Mouse (Mus musculus) stomach, embryonic 14.5 days (tissue): Measurements from ENCODE around the gene Dmkn. TPM values are rescaled to one million over a fixed set of nuclear protein-coding genes. Genes with fewer than 3 reads are reported as not detected.
A peak's percentile ranks its signal among the peaks of the same experiment; 100 is the strongest.

ENCODE experiments used
- ATAC-seq: fragments of 200-750 bp; cut with Nextera tagmentation; 2 replicates; pipeline ENCODE4 v1.8.0; 2017; ENCODE audit warnings: low read depth, moderate TSS enrichment; ENCODE audit not compliant: insufficient number of reproducible peaks, insufficient read depth, low FRiP score
- H3K27ac ChIP-seq: fragments of 300-500 bp; sonication (generic); 2 replicates; pipeline ENCODE4 v1.5.1; 2014; ENCODE audit warnings: mild to moderate bottlenecking, low read length, moderate library complexity, mixed read lengths
- H3K27me3 ChIP-seq: fragments of 300-500 bp; sonication (generic); 2 replicates; pipeline ENCODE4 v1.6.1; 2014; ENCODE audit warnings: low read length, control low read depth, mixed read lengths; ENCODE audit not compliant: control insufficient read depth, insufficient read depth
- H3K36me3 ChIP-seq: fragments of 300-500 bp; sonication (generic); 2 replicates; pipeline ENCODE4 v1.6.1; 2014; ENCODE audit warnings: mild to moderate bottlenecking, control low read depth, low read length, moderate library complexity, mixed read lengths; ENCODE audit not compliant: control insufficient read depth, insufficient read depth
- H3K4me1 ChIP-seq: fragments of 300-500 bp; sonication (generic); 2 replicates; pipeline ENCODE4 v1.6.1; 2014; ENCODE audit warnings: low read length, control low read depth, mixed read lengths; ENCODE audit not compliant: control insufficient read depth, insufficient read depth
- H3K4me2 ChIP-seq: fragments of 300-500 bp; sonication (generic); replicated peaks from 2 replicates; pipeline ENCODE4 v1.6.1; 2014; ENCODE audit warnings: low read depth, low read length, control low read depth
- H3K4me3 ChIP-seq: fragments of 300-500 bp; sonication (generic); 2 replicates; pipeline ENCODE4 v1.5.1; 2014; ENCODE audit warnings: low read depth, low read length, control low read depth
- H3K9ac ChIP-seq: fragments of 300-500 bp; sonication (generic); replicated peaks from 2 replicates; pipeline ENCODE4 v1.6.1; 2014; ENCODE audit warnings: low read depth, mild to moderate bottlenecking, control low read depth, low read length, moderate library complexity, mixed read lengths
- H3K9me3 ChIP-seq: fragments of 300-500 bp; sonication (generic); 2 replicates; pipeline ENCODE4 v1.6.1; 2016; ENCODE audit warnings: low read depth, low read length, control low read depth; ENCODE audit not compliant: control insufficient read depth
- WGBS: fragments of 180-500 bp; shearing (Covaris S2); extraction: QIAGEN DNeasy Blood & Tissue Kit; methylation state at CpG from one replicate; pipeline ENCODE4 v1.1.7; 2014; 5-methylcytosine and 5-hydroxymethylcytosine counted together
- polyA plus RNA-seq: library from polyadenylated mRNA; unstranded; fragments of >200 nt; fragmentation: Nextera tagmentation; extraction: Ambion mirVana; gene quantifications from 2 replicates; pipeline ENCODE4 v1.2.1, GENCODE M21; 2014

The Dmkn gene
- 5.9 and 14.6 TPM in 2 replicates for polyA plus RNA-seq

- no peak for ATAC-seq
Measured at GRCm38 (mm10) chr7:30763456-30763855, at the start of gene Dmkn. Dmkn (plus strand) TSS chr7:30763756.

GRCm38 (mm10) chr7:30717006-30717715 lies 46.4 kb upstream of the Dmkn start:
- no peaks in the 10 kb centered on the region for H3K27me3 ChIP-seq
- 3% methylated on average over 43 of the region's 43 CpGs for WGBS
- H3K27ac ChIP-seq = no peak overlapping the region
- H3K9me3 ChIP-seq = no peaks in the 10 kb centered on the region
- H3K4me2 ChIP-seq = peak overlapping the region; percentile 68
- peaks cover 3% of the 10 kb centered on the region; the same call in 1 of the 2 replicates for H3K4me1 ChIP-seq
- ATAC-seq = peak; percentile 98
- no peak overlapping the region for H3K9ac ChIP-seq
- no peaks in the 10 kb centered on the region for H3K36me3 ChIP-seq
- H3K4me3 ChIP-seq = peak overlapping the region; percentile 29

More at GRCm38 (mm10) chr7:30763456-30763855, at the start of gene Dmkn:
- H3K4me2 ChIP-seq = no peak within 1 kb of the TSS
- no peaks in the 10 kb centered on the region for H3K36me3 ChIP-seq
- H3K9me3 ChIP-seq = no peaks in the 10 kb centered on the region
- no peaks in the 10 kb centered on the region for H3K27me3 ChIP-seq
- no peaks in the 10 kb centered on the region for H3K4me1 ChIP-seq
- H3K27ac ChIP-seq = no peak within 1 kb of the TSS
- no peak within 1 kb of the TSS for H3K4me3 ChIP-seq
- 52% methylated on average over 5 of the region's 5 CpGs for WGBS
- no peak within 1 kb of the TSS for H3K9ac ChIP-seq

DNA sequence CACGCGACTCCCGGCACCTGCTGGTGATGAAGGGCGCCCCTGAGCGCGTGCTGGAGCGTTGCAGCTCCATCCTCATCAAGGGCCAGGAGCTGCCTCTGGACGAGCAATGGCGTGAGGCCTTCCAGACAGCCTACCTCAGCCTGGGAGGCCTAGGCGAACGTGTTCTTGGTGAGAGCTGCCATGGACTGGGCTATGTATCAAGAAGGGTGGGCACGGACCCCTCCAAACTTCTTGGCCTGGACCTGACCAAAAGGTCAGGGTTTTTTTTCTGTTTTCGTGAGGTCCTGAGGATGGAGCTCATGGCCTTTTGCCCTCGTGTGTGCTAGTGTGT lies 45.9 kb upstream of the Dmkn start:
- Histone ChIP-seq H3K36me3 (no peaks in the 10 kb centered on the region), H3K4me2 (peak overlapping the region; percentile 68), H3K9me3 (no peaks in the 10 kb centered on the region), H3K27ac (no peak overlapping the region), H3K4me1 (peaks cover 3% of the 10 kb centered on the region; the same call in 1 of the 2 replicates), H3K9ac (no peak overlapping the region), H3K27me3 (no peaks in the 10 kb centered on the region), H3K4me3 (peak overlapping the region; percentile 29; the same call in 1 of the 2 replicates)
- WGBS = 12% methylated on average over 14 of the region's 14 CpGs
- no peak for ATAC-seq

DNA sequence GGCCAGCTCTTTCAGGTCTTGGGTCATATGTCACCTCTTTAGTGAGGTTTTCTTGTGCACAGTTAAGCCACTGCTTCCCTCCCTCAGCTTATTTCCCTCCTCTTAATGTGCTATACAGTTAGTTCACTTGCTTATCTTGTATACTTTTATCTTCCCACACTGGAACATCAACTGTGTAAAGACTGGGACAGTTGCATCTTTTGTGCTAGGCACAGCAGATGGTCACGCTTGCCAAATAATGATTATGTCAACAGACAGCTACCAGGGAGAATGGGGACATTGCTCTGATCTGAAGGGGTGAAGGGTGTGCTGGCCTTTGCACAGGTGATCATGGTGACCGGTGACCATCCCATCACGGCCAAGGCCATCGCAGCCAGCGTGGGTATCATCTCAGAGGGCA lies 43.9 kb upstream of the Dmkn start:
- H3K27ac ChIP-seq = no peak overlapping the region
- no peaks in the 10 kb centered on the region for H3K9me3 ChIP-seq
- no peak overlapping the region for H3K9ac ChIP-seq
- ATAC-seq = no peak
- no peaks in the 10 kb centered on the region for H3K27me3 ChIP-seq
- no peaks in the 10 kb centered on the region for H3K36me3 ChIP-seq
- no peak overlapping the region for H3K4me2 ChIP-seq
- 91% methylated on average over 5 of the region's 5 CpGs for WGBS
- no peak overlapping the region for H3K4me3 ChIP-seq
- peaks cover 3% of the 10 kb centered on the region; the same call in 1 of the 2 replicates for H3K4me1 ChIP-seq

DNA sequence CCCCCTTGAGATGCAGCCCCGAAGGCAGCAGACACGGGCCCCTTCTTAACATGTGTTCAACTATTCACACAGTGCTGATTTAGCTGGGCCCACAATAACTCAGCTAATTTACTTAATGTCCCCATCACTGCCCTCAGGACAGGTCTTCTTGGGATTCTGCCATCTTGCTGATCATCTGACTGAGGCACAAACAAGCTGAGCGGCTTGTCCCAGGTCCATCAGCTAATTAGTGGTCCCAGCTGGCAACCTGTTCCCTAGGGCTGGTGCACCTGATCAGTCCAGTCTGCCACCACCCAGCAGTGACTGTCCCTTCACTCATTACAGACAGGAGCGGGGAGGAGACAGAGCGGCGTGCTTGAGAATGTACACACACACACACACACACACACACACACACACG lies 42.3 kb upstream of the Dmkn start:
- Histone ChIP-seq H3K27me3 (no peaks in the 10 kb centered on the region), H3K4me2 (no peak overlapping the region), H3K4me1 (peaks cover 3% of the 10 kb centered on the region; the same call in 1 of the 2 replicates), H3K4me3 (no peak overlapping the region), H3K9me3 (no peaks in the 10 kb centered on the region), H3K9ac (no peak overlapping the region), H3K27ac (no peak overlapping the region), H3K36me3 (no peaks in the 10 kb centered on the region; the same call in 1 of the 2 replicates)
- 80% methylated on average over 7 of the region's 7 CpGs for WGBS
- ATAC-seq = no peak

GRCm38 (mm10) chr7:30723274-30723953 lies 40.1 kb upstream of the Dmkn start:
- H3K9ac ChIP-seq = no peak overlapping the region
- 65% methylated on average over 6 of the region's 6 CpGs for WGBS
- H3K4me2 ChIP-seq = no peak overlapping the region

DNA sequence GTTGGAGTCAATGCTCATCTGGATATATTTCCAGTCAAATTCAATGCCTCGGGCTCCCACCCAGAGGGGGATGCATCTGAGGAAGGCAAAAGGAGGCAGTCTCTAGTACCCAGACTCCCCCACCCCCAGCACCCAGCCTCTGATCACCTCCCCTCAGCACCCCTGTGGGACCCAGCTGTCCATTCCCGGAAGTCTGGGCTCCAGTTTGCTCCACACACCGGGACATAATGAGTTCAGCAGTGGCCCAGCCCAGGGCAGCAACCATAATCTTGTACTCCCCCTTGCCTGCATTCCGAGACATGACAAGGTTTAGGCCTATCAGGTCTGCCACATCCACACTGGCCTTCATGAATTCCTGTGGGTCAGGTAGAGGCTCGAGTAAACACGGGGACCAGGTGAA lies 35.3 kb upstream of the Dmkn start:
- Histone ChIP-seq H3K4me3 (peak overlapping the region; percentile 72), H3K9ac (peak overlapping the region; percentile 75), H3K27ac (no peak overlapping the region), H3K4me1 (peaks cover 7% of the 10 kb centered on the region), H3K36me3 (peaks cover 5% of the 10 kb centered on the region; the same call in 1 of the 2 replicates), H3K27me3 (no peaks in the 10 kb centered on the region), H3K9me3 (no peaks in the 10 kb centered on the region), H3K4me2 (peak overlapping the region; percentile 82)
- WGBS = 78% methylated on average over 6 of the region's 6 CpGs
- no peak for ATAC-seq

More at GRCm38 (mm10) chr7:30723274-30723953, 40.1 kb upstream of the Dmkn start:
- Histone ChIP-seq H3K36me3 (no peaks in the 10 kb centered on the region; the same call in 1 of the 2 replicates), H3K4me1 (peaks cover 3% of the 10 kb centered on the region), H3K27ac (no peak overlapping the region), H3K9me3 (no peaks in the 10 kb centered on the region), H3K27me3 (no peaks in the 10 kb centered on the region), H3K4me3 (no peak overlapping the region)
- ATAC-seq = no peak

DNA sequence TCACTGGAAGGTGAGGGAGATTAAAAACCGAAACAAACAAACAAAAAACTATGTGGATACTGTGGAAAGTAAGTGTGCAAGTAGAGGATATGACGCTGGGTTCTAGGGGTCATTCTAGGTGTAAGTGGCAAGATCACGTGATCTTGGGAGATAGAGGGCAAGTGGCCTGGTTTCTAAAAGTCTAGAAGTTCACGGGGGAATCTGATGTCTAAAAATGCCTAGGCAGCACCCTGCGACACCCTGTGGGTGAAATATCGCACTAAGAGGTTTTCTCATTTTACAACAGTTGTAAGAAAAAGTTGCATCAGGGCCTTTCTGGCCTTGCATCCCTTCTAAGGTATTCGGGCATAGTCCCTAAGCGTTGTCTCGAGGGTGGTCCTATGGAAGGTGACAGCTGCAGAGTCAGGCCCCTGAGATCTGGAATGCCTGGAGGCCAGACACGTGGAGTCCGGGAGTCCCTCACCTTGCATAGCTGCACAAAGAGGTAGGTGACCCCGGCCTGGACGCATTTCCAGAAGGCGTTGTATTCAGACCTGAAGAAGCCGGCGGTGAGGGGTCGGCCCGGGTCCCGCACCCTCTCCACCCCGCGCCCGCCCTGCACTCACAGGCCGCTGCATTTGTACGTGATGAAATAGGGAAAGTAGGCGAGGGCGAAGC lies 34.7 kb upstream of the Dmkn start:
- peak overlapping the region; percentile 82 for H3K4me2 ChIP-seq
- H3K9me3 ChIP-seq = no peaks in the 10 kb centered on the region
- no peaks in the 10 kb centered on the region for H3K27me3 ChIP-seq
- ATAC-seq = peak; percentile 26
- WGBS = 4% methylated on average over 26 of the region's 26 CpGs
- H3K27ac ChIP-seq = 0 out of 2 replicates have a peak overlapping the region, but pooled peaks have one; percentile 2
- H3K4me1 ChIP-seq = peaks cover 7% of the 10 kb centered on the region
- peaks cover 7% of the 10 kb centered on the region for H3K36me3 ChIP-seq
- H3K4me3 ChIP-seq = peak overlapping the region; percentile 72
- peak overlapping the region; percentile 75 for H3K9ac ChIP-seq
